Mouse (Mus musculus) cerebellum, adult 18-20 months (tissue): Measurements from ENCODE around the gene Coa5.
A peak's percentile ranks its signal among the peaks of the same experiment; 100 is the strongest.

Experiments
- DNase-seq, 2 experiments: peaks; one replicate each; pipeline ENCODE4 v3.0.0; 2021

The Coa5 gene

DNA sequence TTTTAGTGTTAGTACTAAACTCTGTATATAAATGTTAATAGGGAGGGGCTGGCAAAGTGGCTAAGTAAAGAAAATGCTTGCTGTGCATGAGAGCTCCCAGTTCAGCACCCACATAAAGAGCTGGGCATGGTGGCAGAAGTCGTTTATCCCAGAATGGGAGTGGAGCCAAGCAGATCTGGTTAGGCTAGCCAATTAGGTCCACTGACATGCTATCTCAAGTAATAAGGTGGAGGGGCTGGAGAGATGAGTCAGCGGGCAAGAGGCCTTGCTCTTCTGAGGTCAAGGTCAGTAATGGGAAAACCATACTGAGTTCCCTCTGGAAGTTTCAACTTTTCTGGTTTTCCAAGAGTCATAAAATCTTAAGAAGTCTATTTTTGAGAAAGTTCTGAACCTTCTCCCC is 992 bp downstream of the Coa5 start:
- no peak for DNase-seq

DNA sequence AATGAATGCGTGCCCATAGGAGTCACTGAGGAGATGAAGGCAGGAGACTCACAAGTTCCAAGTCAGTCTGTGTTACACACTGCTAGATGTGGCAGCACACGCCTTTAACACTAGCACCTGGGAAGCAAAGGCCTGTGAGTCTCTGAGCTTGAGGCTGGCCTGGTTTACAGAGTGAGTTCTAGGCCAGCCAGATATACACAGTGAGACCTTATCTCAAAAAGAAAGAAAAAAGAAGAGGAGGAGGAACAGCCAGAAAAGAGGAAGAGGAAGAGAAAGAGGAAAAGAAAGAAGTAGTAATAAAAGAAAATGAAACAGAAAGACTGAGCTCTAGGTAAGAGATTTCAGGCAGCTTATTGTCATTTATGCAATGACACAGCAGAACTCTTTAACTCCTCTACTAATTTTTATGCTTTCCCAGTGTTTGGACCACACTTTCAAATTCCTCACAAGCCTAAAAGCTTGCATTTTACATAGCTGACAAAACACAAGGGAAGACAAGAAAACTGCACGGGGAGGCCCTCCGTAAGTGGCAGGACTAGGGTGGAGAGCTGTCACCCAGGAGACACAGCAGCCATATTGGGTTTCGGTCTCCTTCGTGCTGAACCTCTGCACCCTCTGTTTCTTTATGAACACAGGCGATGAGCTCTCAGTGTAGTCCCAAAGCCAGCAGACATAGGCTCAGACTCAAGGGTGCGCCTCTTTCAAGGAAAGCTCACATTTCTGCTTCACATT is 2.6 kb downstream of the Coa5 start:
- DNase-seq = no peak

DNA sequence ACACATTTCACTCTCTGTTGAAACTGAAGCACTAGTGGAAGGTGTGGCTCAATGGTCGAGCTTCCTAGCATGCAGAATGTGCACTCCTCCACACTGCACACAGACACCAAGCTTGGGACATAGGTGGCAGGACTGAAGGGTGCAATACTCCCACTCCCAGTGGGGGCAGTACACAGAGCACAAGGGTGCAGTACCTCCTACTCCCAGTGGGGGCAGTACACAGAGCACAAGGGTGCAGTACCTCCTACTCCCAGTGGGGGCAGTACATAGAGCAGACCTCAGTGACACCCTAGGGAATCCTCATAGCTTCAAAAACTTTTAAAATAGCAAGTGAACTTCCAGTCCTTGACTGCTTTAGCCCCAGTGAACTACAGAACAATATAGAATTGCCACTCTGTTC is 10.5 kb downstream of the Coa5 start:
- DNase-seq = peak in 1 of 2 experiments; percentile 42

DNA sequence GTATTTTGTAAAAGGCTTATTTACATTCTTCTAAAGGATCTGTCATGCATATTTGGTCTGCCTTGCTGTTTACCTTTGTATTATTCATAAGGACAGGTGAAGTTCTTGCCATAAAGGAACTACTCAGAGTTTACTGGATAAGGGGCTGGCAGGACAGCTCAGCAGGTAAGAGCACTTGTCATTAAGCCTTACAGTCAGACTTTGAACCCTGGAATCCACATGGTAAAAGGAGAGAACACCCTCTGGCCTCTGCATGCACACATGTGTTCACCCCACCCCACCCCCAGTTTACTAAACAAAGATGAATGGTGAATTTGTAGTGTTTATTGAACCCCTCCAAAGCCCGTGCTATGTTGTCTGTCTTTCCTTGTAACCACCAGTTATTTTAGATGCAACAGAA is 14.5 kb downstream of the Coa5 start:
- no peak for DNase-seq

DNA sequence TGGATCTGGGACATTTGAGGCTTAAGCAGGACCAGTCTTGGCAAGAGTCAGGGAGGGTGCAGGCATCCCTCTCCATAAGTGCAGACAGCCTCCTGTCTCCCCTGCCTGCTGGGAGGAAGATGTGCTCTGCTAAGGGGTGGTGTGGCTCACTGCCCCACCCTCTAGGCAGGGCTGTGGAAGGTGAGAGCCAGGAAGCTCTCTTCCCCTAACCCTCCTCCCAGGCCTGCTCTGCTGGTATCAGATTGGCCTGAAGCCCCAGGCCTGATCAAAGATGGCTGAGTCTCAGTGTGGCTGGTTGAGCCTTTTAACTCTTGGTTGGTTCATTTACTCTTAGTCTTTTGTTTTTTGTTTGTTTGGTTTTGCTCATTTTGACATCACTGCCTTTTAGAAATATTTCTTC is 20.3 kb downstream of the Coa5 start:
- no peak for DNase-seq

DNA sequence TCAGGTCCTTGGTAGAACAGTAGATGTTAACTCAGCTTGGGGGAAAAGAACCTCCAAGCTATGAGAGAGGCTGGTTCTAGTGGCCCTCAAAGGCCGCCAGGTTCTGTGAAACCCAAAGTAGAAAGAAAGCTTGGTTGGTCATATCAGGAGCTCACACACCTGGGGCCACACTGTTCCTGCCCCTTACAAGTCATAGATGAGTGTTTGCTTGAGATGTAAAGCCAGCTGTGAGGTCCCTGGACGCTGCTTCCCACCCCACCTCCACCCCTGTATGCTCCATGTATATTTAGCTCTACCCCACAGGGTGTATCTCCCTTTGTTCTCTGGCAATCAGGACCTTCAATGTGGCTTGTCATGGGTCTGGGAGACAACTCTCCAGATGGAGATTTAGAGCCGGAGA is 21.2 kb downstream of the Coa5 start:
- no peak for DNase-seq

DNA sequence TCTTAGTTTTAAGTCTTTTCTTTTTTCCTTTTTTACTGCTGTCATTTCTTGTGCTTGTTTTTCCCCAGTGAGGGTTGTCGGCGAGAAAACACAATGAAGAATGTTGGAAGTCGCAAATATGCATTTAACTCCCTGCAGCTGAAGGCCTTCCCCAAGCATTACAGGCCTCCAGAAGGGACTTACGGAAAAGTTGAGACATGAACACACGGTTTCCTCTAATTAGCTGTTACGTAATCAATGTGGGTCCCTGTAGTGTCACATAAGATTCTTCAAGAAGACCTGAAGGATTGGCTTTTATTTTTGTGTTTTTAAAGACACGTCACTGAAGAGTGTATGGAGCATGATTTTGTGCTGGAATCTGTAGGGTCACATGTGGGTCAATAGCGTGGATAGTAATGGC is 21.8 kb downstream of the Coa5 start:
- no peak for DNase-seq

DNA sequence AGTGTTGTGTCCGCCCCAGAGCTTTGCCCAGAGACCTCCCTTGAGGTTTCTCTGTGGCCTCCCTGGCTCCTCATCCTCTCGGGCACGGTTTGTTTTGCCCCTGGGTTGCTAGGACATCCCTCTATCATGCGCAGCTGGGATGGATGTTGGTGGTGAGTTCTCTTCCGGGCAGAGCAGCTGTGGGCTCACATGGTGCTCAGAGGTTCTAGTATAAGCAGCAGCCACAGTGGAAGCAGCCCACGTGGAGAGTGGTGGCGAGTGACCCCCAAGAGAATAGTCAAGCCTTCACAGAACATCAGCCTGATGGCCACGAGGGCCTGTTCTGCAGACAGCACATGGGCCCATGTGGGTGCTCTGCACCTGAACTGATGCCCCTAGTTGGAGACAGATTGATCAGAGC is 22.7 kb downstream of the Coa5 start:
- DNase-seq = no peak

DNA sequence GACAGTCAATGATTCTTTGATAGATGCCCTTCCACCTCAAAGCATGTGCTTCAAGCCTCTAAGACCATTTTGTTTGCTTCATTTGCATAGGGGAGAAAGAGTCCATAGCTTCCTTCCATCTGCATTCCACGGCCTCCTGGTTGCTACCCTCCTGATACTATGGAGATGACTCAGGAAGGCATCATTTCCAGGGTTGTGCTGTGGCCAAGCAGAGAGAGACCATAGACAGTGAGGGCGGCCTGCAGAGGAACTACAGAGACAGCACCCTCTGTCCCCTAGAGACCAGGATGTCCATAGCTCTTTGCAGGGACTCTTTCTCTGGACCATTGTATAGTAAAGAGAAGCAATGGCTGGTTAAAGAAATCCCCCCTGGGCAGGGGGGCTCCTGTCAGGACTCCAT is 24.8 kb downstream of the Coa5 start:
- no peak for DNase-seq

DNA sequence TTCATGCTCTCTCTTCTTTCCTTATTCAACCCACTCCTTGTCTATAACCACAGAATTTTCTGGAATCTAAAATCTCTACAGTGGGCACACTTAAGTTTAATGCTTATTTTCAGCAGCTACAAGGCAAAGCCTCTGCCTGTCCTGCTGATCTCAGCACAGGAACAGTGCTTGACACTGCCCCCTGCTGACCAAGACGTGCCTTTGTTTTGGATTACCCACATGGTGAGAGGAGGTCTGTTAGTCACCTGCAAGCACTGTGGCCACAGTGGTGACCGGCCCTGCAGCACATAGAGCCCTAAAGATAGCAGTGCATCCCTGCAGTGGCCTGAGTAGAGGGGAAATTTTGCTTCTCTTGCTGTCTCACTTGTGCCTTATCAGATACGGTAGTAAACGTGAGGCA is 28.2 kb downstream of the Coa5 start:
- peak; percentile 79 to 82 for DNase-seq

DNA sequence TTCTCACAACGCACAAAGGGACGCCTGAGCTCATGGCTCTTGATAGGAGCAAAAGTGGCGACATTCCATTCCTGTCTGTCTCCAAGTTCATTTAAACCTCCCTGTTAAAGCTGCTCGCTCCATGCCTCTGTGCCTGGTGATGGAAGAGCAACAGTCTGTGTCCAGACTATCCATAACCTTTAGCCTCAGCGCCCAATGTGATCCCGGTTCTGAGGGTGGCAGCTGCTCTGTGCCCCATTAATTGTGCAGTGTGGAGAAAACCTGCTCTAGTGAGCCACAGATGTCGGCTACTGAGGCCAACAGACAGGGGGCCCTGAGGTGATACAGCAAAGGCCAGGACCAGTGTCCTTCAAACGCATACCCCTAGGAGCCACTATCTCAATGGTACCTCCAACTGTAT is 30.2 kb downstream of the Coa5 start:
- no peak for DNase-seq

DNA sequence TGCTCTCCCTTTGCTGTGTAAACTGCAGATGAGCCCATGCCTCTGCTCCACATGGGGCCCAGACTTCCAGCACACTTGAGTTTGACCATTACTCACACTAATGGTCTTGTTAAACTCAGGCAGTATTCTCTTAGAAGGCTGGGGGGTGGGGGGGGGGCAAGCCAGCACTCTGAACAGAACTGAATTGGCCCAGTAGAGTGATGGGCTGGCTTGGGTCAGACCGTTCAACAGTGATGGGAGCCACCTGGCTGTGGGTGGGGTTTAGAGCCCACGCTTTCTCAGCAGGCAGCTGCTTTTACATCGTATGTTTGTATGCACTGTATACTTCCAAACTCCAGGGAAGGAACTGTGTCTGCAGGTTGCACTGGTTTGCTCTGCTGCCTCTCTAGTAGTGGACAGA is 30.9 kb downstream of the Coa5 start:
- DNase-seq = no peak

DNA sequence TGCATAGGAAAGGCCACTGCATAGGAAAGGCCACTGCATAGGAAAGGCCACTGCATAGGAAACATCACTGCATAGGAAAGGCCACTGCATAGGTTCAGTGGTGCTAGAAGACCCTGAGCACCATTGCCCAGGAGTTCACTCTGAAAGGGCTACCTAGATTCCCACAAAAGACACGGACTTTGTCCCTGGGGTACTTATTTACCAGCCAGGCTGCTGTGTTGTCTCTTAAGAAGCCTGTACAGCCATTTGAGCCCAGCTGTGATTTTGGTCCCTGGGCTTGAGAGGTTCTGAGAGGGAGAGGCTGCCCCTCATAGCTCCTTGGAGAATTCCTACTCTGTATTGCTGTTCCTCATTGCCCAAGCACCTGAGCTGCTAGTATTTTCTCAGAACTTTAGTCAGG is 33.4 kb downstream of the Coa5 start:
- no peak for DNase-seq

DNA sequence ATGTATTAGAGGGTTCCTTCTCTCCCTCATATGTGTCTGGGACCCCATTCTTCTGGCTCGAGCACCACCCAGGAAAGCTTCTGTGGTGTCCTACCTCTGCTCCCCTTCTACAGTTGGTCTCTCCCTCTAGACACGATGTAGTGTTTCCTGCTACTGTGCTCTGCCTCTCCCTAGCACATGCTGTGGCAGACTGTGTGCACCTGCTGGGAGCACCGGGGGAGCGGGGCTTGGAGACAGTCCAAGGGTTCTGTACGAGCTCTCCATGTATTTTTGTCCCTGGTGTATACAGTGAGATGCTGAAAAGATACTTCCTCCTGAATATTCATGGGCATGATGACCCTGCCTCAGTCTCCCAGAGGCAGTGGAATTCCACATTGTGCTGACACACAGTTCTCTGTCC is 36.7 kb downstream of the Coa5 start:
- no peak for DNase-seq

DNA sequence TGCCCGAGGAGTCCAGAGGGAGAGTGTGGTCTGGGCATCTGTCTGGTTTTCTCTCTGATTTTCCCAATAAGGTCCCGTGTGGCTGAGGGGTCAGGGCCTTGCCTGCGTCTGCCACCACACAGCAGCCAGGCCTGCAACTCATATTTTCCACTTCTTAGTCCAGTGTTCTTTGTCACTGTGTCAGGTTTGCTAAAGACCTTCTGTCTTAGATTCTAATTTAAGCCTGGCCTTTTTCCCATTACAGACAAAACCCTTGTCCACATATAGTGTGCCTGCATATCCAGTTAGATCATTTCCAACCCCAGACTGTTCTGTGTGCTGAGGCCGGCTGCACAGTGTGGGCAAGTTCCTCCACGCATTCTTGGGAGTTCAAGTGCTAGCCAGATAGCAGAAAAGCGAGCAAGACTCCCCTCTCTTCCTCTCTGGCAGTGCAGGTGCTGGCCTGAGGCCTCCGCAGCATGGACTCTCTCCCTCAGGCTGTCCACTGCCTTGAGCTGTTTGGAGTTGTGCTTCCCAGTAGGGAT is 43.4 kb downstream of the Coa5 start:
- peak; percentile 50 to 52 for DNase-seq

DNA sequence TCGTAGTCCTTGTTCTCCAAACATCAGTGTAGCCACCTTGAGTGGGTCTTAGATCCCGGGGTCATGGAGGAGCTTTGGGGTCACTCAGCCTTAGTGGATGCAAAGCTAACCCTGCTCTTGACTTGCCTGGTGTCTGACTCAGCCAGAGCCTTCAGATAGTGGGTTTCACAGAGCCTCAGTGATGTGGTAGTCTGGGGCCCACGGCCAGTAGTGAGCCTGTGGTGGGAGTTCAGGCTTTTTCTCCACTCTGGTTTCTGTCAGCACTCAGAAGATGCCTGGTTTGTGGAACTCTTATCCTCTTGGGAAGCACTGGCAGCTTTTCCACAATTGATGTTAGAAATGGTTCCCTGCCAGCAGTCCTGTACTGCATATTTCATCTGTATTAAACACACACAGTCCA is 45.6 kb downstream of the Coa5 start:
- no peak for DNase-seq

DNA sequence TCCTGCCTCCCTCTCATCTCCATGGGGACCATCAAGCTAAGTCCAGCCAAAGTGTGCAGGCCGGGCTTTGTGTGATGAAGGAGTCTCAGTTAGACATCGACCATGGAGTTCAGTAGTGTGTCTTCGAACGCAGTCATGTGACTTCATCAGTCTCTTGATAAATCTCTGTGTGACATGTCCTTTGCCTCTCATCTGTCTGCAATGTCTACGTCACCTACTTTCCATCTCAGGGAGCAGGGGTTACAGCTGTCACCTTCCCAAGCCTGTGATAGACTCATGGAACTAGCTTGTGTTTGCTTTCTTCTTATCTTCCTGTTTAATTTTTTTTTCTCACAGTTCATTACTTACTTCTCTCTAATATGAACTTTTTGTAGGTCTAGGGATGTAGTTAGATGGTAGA is 49.0 kb downstream of the Coa5 start:
- no peak for DNase-seq

DNA sequence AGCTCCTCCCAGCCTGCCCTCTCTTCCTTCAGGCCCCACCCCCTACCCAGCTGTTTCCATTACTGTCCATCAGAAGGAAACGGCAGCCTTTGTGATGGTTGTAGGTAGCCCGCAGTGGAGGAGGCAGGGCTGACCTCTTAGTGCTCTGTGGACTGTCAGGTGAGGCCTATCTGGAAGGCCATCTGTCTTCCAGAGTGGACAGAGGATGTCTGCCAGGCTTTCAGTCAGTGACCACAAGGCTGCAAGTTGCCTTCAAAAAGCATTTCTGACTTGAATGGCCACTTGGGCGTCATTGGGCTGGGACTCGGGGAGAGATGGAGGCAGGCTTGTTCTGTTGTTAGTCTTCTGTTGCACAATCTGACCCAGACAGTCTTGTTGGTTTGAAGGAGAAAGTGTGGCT is 50.4 kb downstream of the Coa5 start:
- peak; percentile 53 to 66 for DNase-seq

DNA sequence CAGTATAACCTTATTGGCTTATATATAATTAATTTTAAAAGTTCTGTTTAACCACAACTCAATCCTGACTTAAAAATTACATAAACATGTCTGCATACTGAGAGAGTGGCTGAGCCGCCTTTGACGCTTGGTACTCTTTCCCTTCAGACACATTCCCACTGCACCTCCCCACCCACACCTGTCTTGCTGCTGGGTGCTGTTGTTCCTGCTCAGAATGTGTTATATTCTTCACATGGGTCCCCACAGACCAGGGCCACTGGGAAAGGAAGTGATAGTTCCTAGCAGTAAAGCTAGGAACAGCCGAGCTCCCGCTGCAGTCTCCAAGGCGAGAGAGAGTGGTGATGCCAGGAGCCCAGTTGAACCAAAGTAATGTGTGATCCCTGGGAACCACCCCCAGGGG is 51.8 kb downstream of the Coa5 start:
- no peak for DNase-seq

DNA sequence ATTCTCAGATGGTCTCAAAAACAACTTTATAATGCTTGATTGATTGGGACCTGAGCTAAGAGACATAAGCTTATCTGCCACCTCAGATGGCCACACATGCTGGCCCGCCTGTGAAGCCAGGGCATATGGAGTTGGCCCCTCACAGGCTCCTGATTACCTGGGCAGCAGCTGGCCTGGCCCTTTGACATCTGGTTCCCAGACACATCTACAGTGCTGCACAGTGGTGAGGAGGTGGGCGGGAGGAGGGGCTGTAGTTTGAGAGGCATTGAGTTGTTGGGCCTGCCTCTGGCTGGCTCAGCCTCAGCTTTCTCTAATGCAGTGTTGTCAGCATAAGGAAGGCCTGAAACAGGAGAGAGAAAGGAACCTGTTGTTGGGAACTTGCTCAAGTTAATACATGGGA is 53.2 kb downstream of the Coa5 start:
- no peak for DNase-seq

DNA sequence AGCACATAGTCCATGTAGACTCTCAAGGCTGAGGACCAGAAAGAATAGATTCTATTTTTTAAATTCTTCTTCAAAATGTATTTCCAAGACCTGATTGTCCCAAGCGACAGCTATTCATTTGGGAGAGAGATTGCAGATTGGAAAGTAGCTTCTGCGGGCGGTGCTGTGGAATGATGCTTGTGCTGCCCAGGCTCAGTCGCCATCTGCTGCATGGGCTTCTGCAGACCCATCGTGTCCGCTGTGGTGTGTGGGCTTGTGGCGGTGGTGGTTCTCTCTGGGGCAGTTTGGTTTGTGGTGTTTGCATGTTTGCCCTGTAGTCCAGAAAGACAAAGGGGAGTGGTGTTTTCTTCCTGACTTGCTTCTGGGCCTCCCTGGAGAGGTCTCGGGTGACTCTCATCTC is 53.7 kb downstream of the Coa5 start:
- DNase-seq = no peak

DNA sequence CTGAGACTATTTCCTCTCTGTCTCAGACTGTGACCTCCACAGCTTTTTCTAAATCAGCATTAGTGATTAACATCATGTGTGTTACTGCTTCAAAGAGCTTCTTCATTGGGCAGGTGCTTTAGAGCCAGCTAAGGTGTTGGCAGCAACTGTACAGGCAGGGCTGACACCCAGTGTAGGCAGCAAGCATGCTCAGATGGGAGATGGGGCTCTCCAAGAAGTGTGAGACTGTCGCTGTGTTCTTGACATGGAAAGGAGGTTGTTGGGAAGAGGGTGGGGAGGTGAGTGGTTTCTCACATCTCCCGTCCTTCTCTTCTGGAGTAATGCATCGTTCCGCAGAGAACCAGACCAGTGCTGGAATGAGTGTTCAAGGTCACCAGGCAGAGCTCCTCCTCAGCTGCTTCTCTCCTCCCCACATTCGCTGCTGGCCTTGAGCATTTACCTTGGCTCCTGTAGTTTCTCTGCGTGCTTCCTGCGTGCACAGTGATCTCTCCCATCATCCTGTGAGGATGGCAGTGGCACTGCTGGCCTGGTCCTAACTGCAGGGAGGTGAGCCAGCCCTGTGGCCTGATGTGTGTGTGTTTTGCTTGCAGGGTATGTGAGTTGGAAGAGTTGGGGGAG is 61.0 kb downstream of the Coa5 start:
- no peak for DNase-seq

DNA sequence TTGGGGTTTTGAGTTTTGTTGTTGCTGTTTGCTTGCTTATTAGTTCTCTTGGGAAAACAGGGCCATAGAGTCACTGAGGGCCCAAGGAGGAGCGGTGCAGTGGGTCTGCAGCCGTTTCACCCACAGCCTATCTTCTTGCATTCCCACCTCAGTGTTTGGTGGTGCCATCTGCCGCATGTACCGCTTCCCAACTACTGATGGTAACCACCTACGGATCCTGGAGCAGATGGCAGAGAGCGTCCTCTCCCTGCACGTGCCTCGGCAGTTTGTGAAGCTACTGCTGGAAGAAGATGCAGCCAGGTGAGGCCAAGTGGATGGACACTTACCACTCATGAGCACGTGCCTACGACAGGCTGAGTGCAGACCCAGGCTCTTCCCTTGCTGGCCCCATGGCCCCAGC is 61.8 kb downstream of the Coa5 start:
- peak; percentile 64 to 75 for DNase-seq
